Mouse (Mus musculus): ENCODE results near the gene Slc2a2.
"Not testable (repeated sequence)": the region's sequence is repeated elsewhere in the genome, so short reads cannot be mapped to it uniquely, and the experiment has no call there.

Slc2a2 gene

DNA sequence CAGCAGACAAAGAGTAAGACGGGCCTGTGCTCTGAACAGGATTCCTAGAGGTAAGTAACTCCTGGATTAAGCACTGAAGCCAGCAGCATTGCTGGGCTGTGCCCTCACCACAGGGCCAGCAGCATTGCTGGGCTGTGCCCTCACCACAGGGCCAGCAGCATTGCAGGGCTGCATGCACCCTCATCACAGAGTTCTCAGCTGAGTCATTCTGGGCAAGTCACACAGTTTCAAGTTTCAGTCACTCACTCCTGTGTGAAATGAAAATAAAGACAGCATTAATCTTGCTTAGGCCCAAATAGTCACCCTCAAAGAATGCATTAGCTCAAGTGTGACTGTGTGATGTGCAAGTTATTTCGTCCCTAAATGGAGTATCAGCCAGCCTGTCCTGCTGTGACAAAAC, 37.0 kb downstream of the Slc2a2 start:
- DNase-seq (ENCODE audit: low spot score), result no peak

DNA sequence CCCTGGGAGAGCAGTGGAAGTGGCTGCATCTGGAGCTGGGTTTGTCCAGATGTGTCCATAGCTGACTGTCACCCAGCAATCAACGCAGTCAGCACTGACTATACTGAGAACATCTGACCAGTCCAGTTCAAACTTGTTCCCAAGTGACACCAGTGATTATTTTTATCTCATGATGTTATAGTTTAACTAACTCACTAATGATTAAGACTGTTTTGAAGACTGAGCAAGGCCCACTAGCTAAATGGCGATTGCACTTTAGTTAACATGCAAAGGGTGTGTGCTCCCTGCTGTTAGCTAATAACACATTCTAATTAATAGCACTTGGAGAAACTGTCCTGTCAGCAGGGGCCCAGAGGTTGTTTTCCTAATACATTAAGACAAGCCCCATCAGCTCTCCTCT, 39.3 kb downstream of the Slc2a2 start:
- DNase-seq (ENCODE audit: low spot score), result no peak

DNA sequence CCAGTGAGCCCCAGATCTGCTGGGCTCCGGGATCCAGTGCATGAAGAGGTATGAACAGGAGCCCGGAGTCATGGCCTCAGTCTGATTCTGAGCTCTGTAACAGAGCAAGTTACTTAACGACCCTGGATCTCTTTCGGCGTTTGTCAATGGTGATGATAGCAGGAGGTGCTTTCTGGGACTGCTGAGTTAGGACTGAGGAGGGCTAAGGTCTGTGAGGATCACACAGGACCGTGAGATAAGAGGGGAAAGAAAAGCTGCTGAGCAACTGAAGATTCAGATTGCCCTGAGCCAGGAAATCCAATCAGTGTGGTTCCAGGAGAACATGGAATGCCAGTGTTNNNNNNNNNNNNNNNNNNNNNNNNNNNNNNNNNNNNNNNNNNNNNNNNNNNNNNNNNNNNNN, 42.6 kb downstream of the Slc2a2 start:
- DNase-seq (ENCODE audit: low spot score), result no peak

DNA sequence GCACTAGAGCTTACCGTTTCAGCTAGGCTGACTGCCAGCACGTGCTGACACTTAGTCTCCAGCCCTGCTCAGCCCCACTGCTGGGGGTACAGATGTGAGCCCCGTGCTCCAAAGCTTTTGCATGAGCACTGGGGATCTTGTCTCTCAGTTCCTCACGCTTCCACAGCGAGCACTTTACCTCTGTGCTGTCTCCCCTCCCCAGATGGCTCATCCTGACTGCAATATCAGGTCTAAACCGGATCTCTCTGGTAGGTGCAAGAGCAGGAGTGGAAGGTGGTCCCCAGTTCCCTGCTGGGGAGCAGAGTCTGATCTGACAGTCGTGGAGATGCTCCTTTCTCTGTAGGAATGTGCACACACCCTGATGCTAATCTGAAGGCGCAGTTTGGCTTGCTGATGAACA, 45.5 kb downstream of the Slc2a2 start:
- DNase-seq (ENCODE audit: low spot score), result no peak

DNA sequence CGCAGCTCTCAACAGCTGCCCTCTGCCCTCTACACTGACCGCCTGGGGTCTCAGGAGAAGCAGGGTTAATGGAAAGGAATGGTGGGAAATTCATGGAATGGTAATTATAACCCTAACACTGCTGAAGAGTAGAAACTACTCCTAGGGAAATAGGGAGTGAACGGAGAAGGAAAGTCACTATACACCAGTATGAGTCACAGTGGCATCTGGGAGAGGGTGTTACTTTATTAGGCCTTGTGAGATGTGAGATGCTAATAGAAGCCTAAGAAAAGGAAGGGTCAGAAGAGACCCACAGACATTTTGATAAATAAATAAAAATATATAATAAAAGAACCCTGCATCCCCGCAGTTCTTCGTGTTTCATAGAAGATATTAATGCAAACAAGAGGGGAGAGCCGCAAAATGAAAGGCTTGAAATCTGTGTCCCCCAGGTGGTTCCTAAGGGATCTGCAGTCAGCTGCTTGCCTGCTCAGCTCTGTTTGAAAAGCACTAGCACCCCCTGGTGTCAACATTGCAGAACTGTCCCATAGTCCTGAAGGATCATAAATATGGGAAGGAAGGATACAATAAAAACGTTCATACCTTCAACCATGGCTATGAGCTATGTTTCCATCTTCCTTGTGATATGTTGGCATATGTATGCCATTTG, 48.3 kb downstream of the Slc2a2 start:
- DNase-seq (ENCODE audit: low spot score), result peak; percentile 79

DNA sequence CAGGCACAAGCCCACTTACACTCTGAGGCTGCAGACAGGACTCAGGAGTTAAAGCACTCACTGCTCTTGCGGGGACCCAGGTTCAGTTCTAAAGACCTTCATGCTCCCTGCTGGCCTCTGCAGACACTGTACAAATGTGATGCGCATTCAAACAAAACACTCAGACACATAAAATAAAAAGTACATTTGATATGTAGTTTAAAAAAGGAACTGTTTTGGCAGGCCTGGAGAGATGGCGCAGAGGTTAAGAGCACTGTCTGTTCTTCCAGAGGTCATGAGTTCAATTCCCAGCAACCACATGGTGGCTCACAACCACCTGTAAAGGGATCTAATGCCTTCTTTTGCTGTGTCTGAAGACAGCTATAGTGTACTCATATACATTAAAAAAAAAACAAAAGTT, 50.4 kb downstream of the Slc2a2 start:
- DNase-seq (ENCODE audit: low spot score), result no peak

DNA sequence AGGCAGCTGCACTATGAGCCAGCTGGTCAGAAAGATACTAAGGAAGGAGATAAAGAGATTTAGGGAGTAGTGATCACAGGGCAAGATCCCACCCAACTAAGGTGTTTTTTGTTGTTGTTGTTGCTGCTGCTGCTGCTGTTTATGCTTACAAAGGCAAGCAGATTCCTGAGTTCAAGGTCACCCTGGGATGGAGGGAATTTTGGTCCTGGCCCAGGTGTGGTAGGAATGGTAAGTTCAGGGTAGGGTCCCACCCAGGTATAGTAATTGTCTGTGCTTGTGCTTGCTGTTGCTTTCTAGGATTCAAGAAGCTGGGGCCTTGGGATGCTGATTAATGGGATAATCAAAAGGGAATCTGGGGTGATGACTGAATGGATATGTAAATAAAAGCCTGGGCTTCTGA, 51.3 kb downstream of the Slc2a2 start:
- no peak for DNase-seq (ENCODE audit: low spot score)

DNA sequence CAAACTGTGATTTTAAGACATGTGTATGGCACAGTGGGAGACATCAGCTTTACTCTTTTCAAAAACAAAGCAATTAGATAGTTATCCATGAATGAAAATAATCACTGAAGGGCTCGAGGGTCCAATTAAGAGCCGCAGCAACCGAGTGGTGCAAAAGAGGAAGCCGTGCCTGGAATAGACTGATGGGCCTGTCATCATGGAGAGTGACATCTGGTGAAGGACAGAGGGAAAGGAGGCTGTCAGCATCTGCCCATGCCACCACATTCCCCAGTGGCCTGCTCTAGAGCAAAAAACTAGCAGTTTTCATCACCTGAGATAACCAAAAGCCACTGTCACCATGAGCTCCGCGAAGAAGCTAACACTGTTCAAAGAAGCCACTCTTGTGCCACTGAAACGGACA, 57.8 kb downstream of the Slc2a2 start:
- no peak for DNase-seq (ENCODE audit: low spot score)

DNA sequence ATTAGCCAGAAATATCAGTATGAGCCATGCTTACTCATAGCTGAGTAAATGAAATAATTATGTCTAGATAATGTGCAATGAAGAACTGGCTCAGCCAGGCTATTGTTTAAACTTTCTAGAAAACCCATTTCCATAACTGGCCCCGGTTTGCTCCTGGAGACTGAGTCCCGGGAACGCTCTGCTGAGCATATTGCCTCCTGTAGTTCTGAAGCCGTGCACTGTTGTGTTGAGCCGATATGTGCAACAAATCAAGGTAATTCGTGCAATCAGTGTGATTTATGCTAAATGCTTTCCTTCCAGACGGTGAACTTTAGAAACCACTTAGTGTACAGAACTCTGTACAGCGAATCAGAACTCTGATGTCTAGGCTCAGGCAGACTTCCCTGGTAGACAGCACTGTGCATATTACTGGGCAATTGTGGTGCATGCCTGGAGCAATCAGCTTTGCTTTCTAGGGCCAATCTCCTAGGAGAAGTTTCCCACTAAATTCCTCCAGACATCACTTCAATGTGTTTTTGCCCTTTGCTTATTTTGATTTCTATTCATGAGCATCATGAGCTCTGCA, 63.6 kb downstream of the Slc2a2 start:
- no peak for DNase-seq (ENCODE audit: low spot score)

DNA sequence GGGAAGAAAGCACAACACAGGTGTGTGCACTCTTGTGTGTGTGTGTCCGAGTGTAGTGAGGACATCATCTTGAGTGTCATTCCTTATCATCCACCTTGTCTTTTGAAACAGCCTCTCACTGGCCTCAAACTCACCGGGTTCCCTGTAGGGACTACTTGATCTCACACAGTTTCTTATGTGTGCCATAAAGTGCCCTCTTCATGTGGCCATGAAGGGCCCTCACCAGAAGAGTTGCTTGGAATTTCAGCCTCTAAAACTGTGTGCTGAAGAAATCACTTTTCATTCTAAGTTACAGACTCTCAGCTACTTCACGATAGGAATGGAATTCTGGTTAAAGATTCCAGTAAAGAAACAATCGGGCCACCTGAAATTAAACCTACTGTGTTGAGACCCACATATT, 69.2 kb downstream of the Slc2a2 start:
- DNase-seq (ENCODE audit: low spot score), result no peak

DNA sequence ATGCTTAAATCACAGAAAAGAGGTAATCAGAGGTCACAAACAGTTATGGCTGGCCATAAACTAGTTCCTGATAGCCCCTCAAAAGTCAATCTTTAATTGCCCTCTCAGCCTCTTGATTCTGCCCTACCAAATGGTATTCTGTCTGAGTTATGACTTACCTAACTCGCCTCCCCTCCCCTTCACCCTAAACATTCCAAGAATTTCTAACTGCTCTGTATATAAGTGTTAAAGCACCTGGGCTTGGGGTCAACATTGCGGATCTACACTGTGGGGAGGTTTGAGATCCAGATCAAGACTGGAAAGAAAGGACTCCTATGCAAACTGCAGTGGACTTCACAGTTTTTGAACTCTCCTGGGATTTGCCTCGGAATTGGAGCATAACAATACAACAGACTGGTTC, 70.5 kb downstream of the Slc2a2 start:
- no peak for DNase-seq (ENCODE audit: low spot score)

DNA sequence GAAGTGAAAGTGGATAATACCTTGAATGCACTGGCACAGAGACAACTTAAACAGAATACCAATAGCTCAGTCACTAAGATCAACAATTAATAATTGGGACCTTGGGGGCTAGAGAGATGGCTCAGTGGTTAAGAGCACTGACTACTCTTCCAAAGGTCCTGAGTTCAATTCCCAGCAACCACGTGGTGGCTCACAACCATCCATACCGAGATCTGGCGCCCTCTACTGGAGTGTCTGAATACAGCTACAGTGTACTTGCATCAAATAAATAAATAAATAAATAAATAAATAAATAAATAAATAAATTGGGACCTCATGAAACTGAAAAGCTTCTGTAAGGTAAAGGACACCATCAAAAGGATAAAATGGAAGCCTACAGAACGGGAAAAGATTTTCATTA, 75.2 kb downstream of the Slc2a2 start:
- DNase-seq (ENCODE audit: low spot score), result not testable (repeated sequence)

DNA sequence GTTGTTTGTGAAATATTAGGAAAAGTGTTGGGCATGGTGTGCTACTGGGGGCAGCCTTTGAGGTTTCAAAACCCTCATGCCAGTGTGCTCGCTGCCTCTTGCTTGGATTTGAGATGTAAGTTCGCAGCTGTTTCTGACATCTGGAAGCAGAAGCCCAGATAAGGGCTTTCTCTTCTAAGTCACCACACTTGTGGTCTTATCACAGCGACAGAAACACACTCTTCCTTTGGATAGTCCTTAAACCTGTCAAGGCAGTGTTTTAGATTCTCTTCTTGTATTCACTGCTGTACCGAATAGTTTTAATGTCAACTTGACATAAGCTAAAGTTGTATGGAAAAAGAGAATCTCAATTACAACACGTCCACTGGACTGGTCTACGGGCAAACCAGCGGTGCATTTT, 77.7 kb downstream of the Slc2a2 start:
- no peak for DNase-seq (ENCODE audit: low spot score)

DNA sequence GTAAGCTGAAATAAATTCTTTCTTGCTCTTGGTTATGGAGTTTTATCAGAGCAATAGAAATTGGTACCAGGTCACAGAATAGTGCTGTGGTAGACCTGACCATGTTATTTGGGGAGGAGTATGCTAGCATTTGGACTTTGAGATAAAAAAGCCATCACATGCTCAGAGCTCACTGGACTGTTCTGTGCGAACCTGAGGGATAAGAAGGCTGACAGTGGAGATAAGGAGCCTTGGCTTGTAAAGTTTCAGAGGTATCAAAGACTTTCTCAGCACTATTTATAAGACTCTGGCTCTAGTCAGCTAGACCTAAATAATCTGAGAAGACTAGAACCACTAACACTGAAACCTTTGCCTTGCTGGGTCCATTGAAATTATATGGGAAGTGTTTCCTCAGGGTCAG, 78.3 kb downstream of the Slc2a2 start:
- DNase-seq (ENCODE audit: low spot score), result no peak

DNA sequence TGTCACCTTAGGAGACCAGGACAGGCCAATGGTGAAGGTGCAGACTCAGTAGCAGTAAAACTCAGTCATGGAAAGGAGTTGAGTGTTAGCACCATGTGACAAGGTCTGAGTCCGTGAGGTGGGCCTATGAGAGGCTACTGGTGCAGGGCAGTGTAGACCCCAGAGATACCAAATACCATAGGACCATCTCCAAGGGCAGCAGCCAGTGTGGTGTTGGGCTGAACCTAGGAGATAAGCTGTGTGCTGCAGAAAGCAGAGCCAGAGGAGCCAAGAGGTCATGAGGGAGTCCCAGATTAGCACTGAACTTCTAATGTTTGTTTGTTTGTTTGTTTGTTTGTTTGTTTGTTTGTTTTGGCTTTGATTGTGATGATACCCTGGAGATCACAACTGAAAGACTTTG, 78.8 kb downstream of the Slc2a2 start:
- DNase-seq (ENCODE audit: low spot score), result no peak

DNA sequence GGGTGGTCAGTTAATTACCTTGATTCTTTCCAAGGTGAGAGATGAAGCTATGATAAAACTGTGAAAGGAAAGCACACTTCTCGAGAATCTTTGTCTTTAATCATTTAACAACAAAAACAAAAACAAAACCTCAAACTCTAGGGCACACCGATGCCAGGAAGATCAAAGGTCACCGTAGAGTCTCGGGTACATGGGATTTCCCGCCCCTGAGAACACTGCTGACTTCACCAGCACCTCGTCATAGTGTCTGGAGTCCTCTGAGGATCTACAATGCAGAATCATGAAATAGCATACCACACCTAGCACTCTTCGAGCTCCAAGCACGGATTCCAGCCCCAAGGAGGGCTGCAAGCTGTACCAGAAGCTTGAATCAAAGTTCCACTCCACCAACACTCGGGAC, 82.8 kb downstream of the Slc2a2 start:
- DNase-seq (ENCODE audit: low spot score), result no peak
